Mouse (Mus musculus): ENCODE measurements around the gene Ccdc137. TPM values are rescaled to one million over a fixed set of nuclear protein-coding genes. Genes with fewer than 3 reads are reported as not detected.

The Ccdc137 gene
- polyA plus RNA-seq, 2 experiments from 2014 or later, result 15.6 to 22.7 TPM

GRCm38 (mm10) chr11:120463536-120463935 lies 5.6 kb downstream of the Ccdc137 start:
- no peak for ATAC-seq

- no peak for ATAC-seq
Observed at GRCm38 (mm10) chr11:120464365-120464764, 6.5 kb downstream of the Ccdc137 start.

- ATAC-seq, result no peak
Observed at GRCm38 (mm10) chr11:120465521-120465920, 7.6 kb downstream of the Ccdc137 start.

- ATAC-seq, result peak; percentile 100
Observed at GRCm38 (mm10) chr11:120467051-120467735, 9.3 kb downstream of the Ccdc137 start, which contains the start of gene Arl16. Gene Arl16, minus strand, starts transcription at chr11:120467607.

GRCm38 (mm10) chr11:120467736-120468092 lies 9.8 kb downstream of the Ccdc137 start:
- ATAC-seq, result no peak

GRCm38 (mm10) chr11:120472052-120472451 lies 14.1 kb downstream of the Ccdc137 start:
- no peak for ATAC-seq

GRCm38 (mm10) chr11:120483448-120483934 lies 25.6 kb downstream of the Ccdc137 start:
- no peak for ATAC-seq

- ATAC-seq, result peak; percentile 94
Observed at GRCm38 (mm10) chr11:120484265-120484981, 26.5 kb downstream of the Ccdc137 start, which contains the start of gene Mrpl12. Gene Mrpl12, plus strand, starts transcription at chr11:120484613.

- ATAC-seq, result no peak
Observed at GRCm38 (mm10) chr11:120485251-120485650, 27.3 kb downstream of the Ccdc137 start.

GRCm38 (mm10) chr11:120488516-120488915 lies 30.6 kb downstream of the Ccdc137 start:
- ATAC-seq, result no peak

- no peak for ATAC-seq
Observed at GRCm38 (mm10) chr11:120489054-120489761, 31.3 kb downstream of the Ccdc137 start.

- no peak for ATAC-seq
Observed at GRCm38 (mm10) chr11:120490291-120491046, 32.6 kb downstream of the Ccdc137 start.

- ATAC-seq, result peak; percentile 67
Observed at GRCm38 (mm10) chr11:120491317-120492023, 33.6 kb downstream of the Ccdc137 start, which contains the start of gene Slc25a10. Gene Slc25a10, plus strand, starts transcription at chr11:120491840.

GRCm38 (mm10) chr11:120492024-120492877 lies 34.3 kb downstream of the Ccdc137 start:
- peak; percentile 37 for ATAC-seq

GRCm38 (mm10) chr11:120492878-120493203 lies 34.9 kb downstream of the Ccdc137 start:
- no peak for ATAC-seq

GRCm38 (mm10) chr11:120493351-120493750 lies 35.4 kb downstream of the Ccdc137 start:
- ATAC-seq, result no peak

- ATAC-seq, result no peak
Observed at GRCm38 (mm10) chr11:120493911-120494310, 36.0 kb downstream of the Ccdc137 start.

- ATAC-seq, result no peak
Observed at GRCm38 (mm10) chr11:120497436-120497835, 39.5 kb downstream of the Ccdc137 start.

- no peak for ATAC-seq
Observed at GRCm38 (mm10) chr11:120498226-120498625, 40.3 kb downstream of the Ccdc137 start.

- no peak for ATAC-seq
Observed at GRCm38 (mm10) chr11:120498891-120499290, 41.0 kb downstream of the Ccdc137 start.

- no peak for ATAC-seq
Observed at GRCm38 (mm10) chr11:120499894-120500293, 42.0 kb downstream of the Ccdc137 start.

All from activated CD4-positive, CD25-positive, alpha-beta regulatory T cell, adult 4 months (primary cell).